Mouse (Mus musculus): ENCODE measurements around the gene Vmn1r37. TPM values are rescaled to one million over a fixed set of nuclear protein-coding genes. Genes with fewer than 3 reads are reported as not detected.
"Not testable (repeated sequence)": the region's sequence is repeated elsewhere in the genome, so short reads cannot be mapped to it uniquely, and the experiment has no call there.

The Vmn1r37 gene
- total RNA-seq (2021) = not detected

GRCm38 (mm10) chr6:66729082-66729481 lies at the start of gene Vmn1r37:
Vmn1r37 (plus strand) TSS chr6:66729382.
- intact Hi-C loops (cut with DNase I); DNase-seq: not testable (repeated sequence)

GRCm38 (mm10) chr6:66685806-66686205 lies 43.4 kb upstream of the Vmn1r37 start, which contains the start of gene Vmn1r35:
Vmn1r35 (minus strand) TSS chr6:66685906.
- intact Hi-C loops (cut with DNase I) = no loop called here

GRCm38 (mm10) chr6:66708901-66709300 lies 20.3 kb upstream of the Vmn1r37 start:
- intact Hi-C loops (cut with DNase I) = no loop called here
- DNase-seq = no peak

More at GRCm38 (mm10) chr6:66685806-66686205, 43.4 kb upstream of the Vmn1r37 start, which contains the start of gene Vmn1r35:
- no peak for DNase-seq

- intact Hi-C loops (cut with DNase I) = no loop called here
- no peak for DNase-seq
These were observed 15.3 kb upstream of the Vmn1r37 start for GRCm38 (mm10) chr6:66713854-66714253.

GRCm38 (mm10) chr6:66719068-66719467 lies 10.1 kb upstream of the Vmn1r37 start, which contains the start of gene Vmn1r36:
Vmn1r36 (minus strand) TSS chr6:66719168.
- DNase-seq; intact Hi-C loops (cut with DNase I): not testable (repeated sequence)

GRCm38 (mm10) chr6:66782527-66782926 lies 53.3 kb downstream of the Vmn1r37 start, which contains the start of gene Vmn1r38:
Vmn1r38 (minus strand) TSS chr6:66782627.
- intact Hi-C loops (cut with DNase I); DNase-seq: not testable (repeated sequence)

Other genes starting within 250 kb of the Vmn1r37 start
- gene Mad2l1, start 194.0 kb upstream of the Vmn1r37 start, total RNA-seq (2021) = 10 to 100 TPM; 11.6 to 12.8 TPM
- gene Vmn1r32, start 169.3 kb upstream of the Vmn1r37 start, total RNA-seq (2021) = not detected
- not detected for gene Vmn1r33, start 111.1 kb upstream of the Vmn1r37 start, total RNA-seq (2021)
- not detected for gene Vmn1r34, start 85.5 kb upstream of the Vmn1r37 start, total RNA-seq (2021)
- gene Vmn1r35, start 43.5 kb upstream of the Vmn1r37 start, total RNA-seq (2021) = not detected
- not detected for gene Vmn1r36, start 10.2 kb upstream of the Vmn1r37 start, total RNA-seq (2021)
- gene Vmn1r38, start 53.2 kb downstream of the Vmn1r37 start, total RNA-seq (2021) = not detected
- gene Vmn1r39, start 81.2 kb downstream of the Vmn1r37 start, total RNA-seq (2021) = not detected
- 10 to 100 TPM; 49.1 to 54.0 TPM for gene Gng12, start 167.0 kb downstream of the Vmn1r37 start, total RNA-seq (2021)

All from left cerebral cortex, postnatal 4 days (tissue).